Mouse (Mus musculus): Measurements from ENCODE around the gene Etl4. TPM values are rescaled to one million over a fixed set of nuclear protein-coding genes. Genes with fewer than 3 reads are reported as not detected.
A peak's percentile ranks its signal among the peaks of the same experiment; 100 is the strongest.

Gene Etl4
- total RNA-seq, 1 experiment = 50.8 TPM

GRCm38 (mm10) chr2:20654598-20655340 is 745.2 kb downstream of the Etl4 start:
- peak overlapping the region; percentile 97 for H3K27ac ChIP-seq (ENCODE audit: insufficient read depth, low read depth, low read length, poor library complexity, severe bottlenecking)
- TF ChIP-seq CHD2 (IDR thresholded peaks at IDR 0.05; ENCODE audit: low read depth, low read length) (peak; percentile 59; the same call in 1 of the 2 replicates), ZC3H11A (IDR thresholded peaks at IDR 0.05; ENCODE audit: borderline replicate concordance, low read depth, low read length) (no peak), ZNF384 (IDR thresholded peaks at IDR 0.05; ENCODE audit: low read depth, low read length) (peak; percentile 91), MAFK (IDR thresholded peaks at IDR 0.05; ENCODE audit: insufficient read depth, low read depth, low read length) (no peak), HCFC1 (IDR thresholded peaks at IDR 0.05; ENCODE audit: borderline replicate concordance, insufficient read depth, low read length) (0 out of 2 replicates have a peak, but pooled peaks have one; percentile 34)
- H3K4me1 ChIP-seq (ENCODE audit: control insufficient read depth in 2 of 2, insufficient read depth in 2 of 2, low read length in 2 of 2, poor library complexity in 1 of 2) = peaks cover 43 to 45% of the 10 kb centered on the region in 2 experiments
- peak overlapping the region; percentile 69; the same call in 1 of the 2 replicates for H3K9ac ChIP-seq (ENCODE audit: insufficient read depth, low read depth, low read length, poor library complexity, severe bottlenecking)
- in situ Hi-C loops (cut with MboI; ENCODE audit: low sequenced_read_pairs in 2 of 2, unreplicated experiment in 2 of 2) = no loop called here
- peaks cover 4% of the 10 kb centered on the region; the same call in 1 of the 2 replicates for H3K36me3 ChIP-seq (ENCODE audit: control insufficient read depth, insufficient read depth, low read length, poor library complexity, severe bottlenecking)
- peak overlapping the region; percentile 7 to 41; a peak in 2 of 4 replicates for H3K4me3 ChIP-seq (ENCODE audit: insufficient read depth in 1 of 2, low read depth in 1 of 2, low read length in 2 of 2, poor library complexity in 1 of 2, severe bottlenecking in 1 of 2)
- H3K9me3 ChIP-seq (ENCODE audit: control insufficient read depth, insufficient read depth, low read depth, low read length) = no peaks in the 10 kb centered on the region
- peak; percentile 73 for DNase-seq (ENCODE audit: low read depth, low spot score)

- in situ Hi-C loops (cut with MboI; ENCODE audit: low sequenced_read_pairs in 2 of 2, unreplicated experiment in 2 of 2) = no loop called here
- TF ChIP-seq CHD2 (IDR thresholded peaks at IDR 0.05; ENCODE audit: low read depth, low read length) (0 out of 2 replicates have a peak, but pooled peaks have one; percentile 36), MAFK (IDR thresholded peaks at IDR 0.05; ENCODE audit: insufficient read depth, low read depth, low read length) (peak; percentile 80), HCFC1 (IDR thresholded peaks at IDR 0.05; ENCODE audit: borderline replicate concordance, insufficient read depth, low read length) (no peak), ZNF384 (IDR thresholded peaks at IDR 0.05; ENCODE audit: low read depth, low read length) (no peak), ZC3H11A (IDR thresholded peaks at IDR 0.05; ENCODE audit: borderline replicate concordance, low read depth, low read length) (no peak)
- Histone ChIP-seq H3K9ac (ENCODE audit: insufficient read depth, low read depth, low read length, poor library complexity, severe bottlenecking) (peak overlapping the region; percentile 16; the same call in 1 of the 2 replicates), H3K9me3 (ENCODE audit: control insufficient read depth, insufficient read depth, low read depth, low read length) (no peaks in the 10 kb centered on the region), H3K4me3 (ENCODE audit: insufficient read depth in 1 of 2, low read depth in 1 of 2, low read length in 2 of 2, poor library complexity in 1 of 2, severe bottlenecking in 1 of 2) (no peak overlapping the region), H3K36me3 (ENCODE audit: control insufficient read depth, insufficient read depth, low read length, poor library complexity, severe bottlenecking) (peaks cover 4% of the 10 kb centered on the region; the same call in 1 of the 2 replicates), H3K4me1 (ENCODE audit: control insufficient read depth in 2 of 2, insufficient read depth in 2 of 2, low read length in 2 of 2, poor library complexity in 1 of 2) (peaks cover 41 to 45% of the 10 kb centered on the region in 2 experiments), H3K27ac (ENCODE audit: insufficient read depth, low read depth, low read length, poor library complexity, severe bottlenecking) (peak overlapping the region; percentile 97)
- DNase-seq (ENCODE audit: low read depth, low spot score) = no peak
Observed at GRCm38 (mm10) chr2:20655341-20655612, 745.7 kb downstream of the Etl4 start.

- H3K4me3 ChIP-seq (ENCODE audit: insufficient read depth in 1 of 2, low read depth in 1 of 2, low read length in 2 of 2, poor library complexity in 1 of 2, severe bottlenecking in 1 of 2) = no peak overlapping the region
- no peak overlapping the region for H3K27ac ChIP-seq (ENCODE audit: insufficient read depth, low read depth, low read length, poor library complexity, severe bottlenecking)
- H3K9me3 ChIP-seq (ENCODE audit: control insufficient read depth, insufficient read depth, low read depth, low read length) = no peaks in the 10 kb centered on the region
- H3K36me3 ChIP-seq (ENCODE audit: control insufficient read depth, insufficient read depth, low read length, poor library complexity, severe bottlenecking) = peaks cover 6% of the 10 kb centered on the region; the same call in 1 of the 2 replicates
- no peak overlapping the region for H3K9ac ChIP-seq (ENCODE audit: insufficient read depth, low read depth, low read length, poor library complexity, severe bottlenecking)
- in situ Hi-C loops (cut with MboI; ENCODE audit: low sequenced_read_pairs in 2 of 2, unreplicated experiment in 2 of 2) = no loop called here
- no peak for TF ChIP-seq ZC3H11A (IDR thresholded peaks at IDR 0.05; ENCODE audit: borderline replicate concordance, low read depth, low read length)
- peaks cover 37 to 44% of the 10 kb centered on the region in 2 experiments for H3K4me1 ChIP-seq (ENCODE audit: control insufficient read depth in 2 of 2, insufficient read depth in 2 of 2, low read length in 2 of 2, poor library complexity in 1 of 2)
- no peak for DNase-seq (ENCODE audit: low read depth, low spot score)
Observed at GRCm38 (mm10) chr2:20657856-20658255, 748.3 kb downstream of the Etl4 start.

- Histone ChIP-seq H3K4me1 (ENCODE audit: control insufficient read depth in 2 of 2, insufficient read depth in 2 of 2, low read length in 2 of 2, poor library complexity in 1 of 2) (peaks cover 28 to 33% of the 10 kb centered on the region in 2 experiments), H3K27ac (ENCODE audit: insufficient read depth, low read depth, low read length, poor library complexity, severe bottlenecking) (no peak overlapping the region; the same call in 1 of the 2 replicates), H3K9ac (ENCODE audit: insufficient read depth, low read depth, low read length, poor library complexity, severe bottlenecking) (no peak overlapping the region; the same call in 1 of the 2 replicates), H3K36me3 (ENCODE audit: control insufficient read depth, insufficient read depth, low read length, poor library complexity, severe bottlenecking) (peaks cover 4% of the 10 kb centered on the region; the same call in 1 of the 2 replicates), H3K9me3 (ENCODE audit: control insufficient read depth, insufficient read depth, low read depth, low read length) (no peaks in the 10 kb centered on the region), H3K4me3 (ENCODE audit: insufficient read depth in 1 of 2, low read depth in 1 of 2, low read length in 2 of 2, poor library complexity in 1 of 2, severe bottlenecking in 1 of 2) (no peak overlapping the region; a peak in 1 of 4 replicates)
- DNase-seq (ENCODE audit: low read depth, low spot score) = no peak
- TF ChIP-seq CHD2 (IDR thresholded peaks at IDR 0.05; ENCODE audit: low read depth, low read length) (0 out of 2 replicates have a peak, but pooled peaks have one; percentile 43), ZNF384 (IDR thresholded peaks at IDR 0.05; ENCODE audit: low read depth, low read length) (no peak)
- in situ Hi-C loops (cut with MboI; ENCODE audit: low sequenced_read_pairs in 2 of 2, unreplicated experiment in 2 of 2) = no loop called here
Observed at GRCm38 (mm10) chr2:20661841-20662240, 752.3 kb downstream of the Etl4 start.

Measured in ES-E14 (cell line).